Mouse (Mus musculus): ENCODE data around the gene Zfp697.
"Not testable (repeated sequence)": the region's sequence is repeated elsewhere in the genome, so short reads cannot be mapped to it uniquely, and the experiment has no call there.

The Zfp697 gene

GRCm38 (mm10) chr3:98374062-98374719 is 8.1 kb upstream of the Zfp697 start:
- no peak for DNase-seq

GRCm38 (mm10) chr3:98374980-98375379 is 7.3 kb upstream of the Zfp697 start:
- no peak for DNase-seq

- no peak for DNase-seq
Measured at GRCm38 (mm10) chr3:98378267-98378666, 4.0 kb upstream of the Zfp697 start.

- DNase-seq = no peak
Measured at GRCm38 (mm10) chr3:98379236-98379635, 3.0 kb upstream of the Zfp697 start.

GRCm38 (mm10) chr3:98381677-98382245 is 500 bp upstream of the Zfp697 start:
- no peak for DNase-seq

GRCm38 (mm10) chr3:98383024-98383790 is 946 bp downstream of the Zfp697 start:
- peak; percentile 32 for DNase-seq

GRCm38 (mm10) chr3:98387086-98387485 is 4.8 kb downstream of the Zfp697 start:
- no peak for DNase-seq

GRCm38 (mm10) chr3:98387756-98388155 is 5.5 kb downstream of the Zfp697 start:
- DNase-seq = no peak

GRCm38 (mm10) chr3:98389305-98389704 is 7.0 kb downstream of the Zfp697 start:
- DNase-seq = no peak

- not testable (repeated sequence) for DNase-seq
Measured at GRCm38 (mm10) chr3:98404268-98404895, 22.1 kb downstream of the Zfp697 start.

GRCm38 (mm10) chr3:98405877-98406276 is 23.6 kb downstream of the Zfp697 start:
- DNase-seq = not testable (repeated sequence)

GRCm38 (mm10) chr3:98406569-98407144 is 24.4 kb downstream of the Zfp697 start:
- DNase-seq = not testable (repeated sequence)

GRCm38 (mm10) chr3:98407261-98407780 is 25.1 kb downstream of the Zfp697 start:
- not testable (repeated sequence) for DNase-seq

GRCm38 (mm10) chr3:98410619-98411580 is 28.6 kb downstream of the Zfp697 start:
- DNase-seq = not testable (repeated sequence)

- DNase-seq = no peak
Measured at GRCm38 (mm10) chr3:98413733-98414132, 31.5 kb downstream of the Zfp697 start.

- no peak for DNase-seq
Measured at GRCm38 (mm10) chr3:98414296-98414695, 32.0 kb downstream of the Zfp697 start.

GRCm38 (mm10) chr3:98416426-98417250 is 34.4 kb downstream of the Zfp697 start:
- DNase-seq = no peak

GRCm38 (mm10) chr3:98417328-98417727 is 35.1 kb downstream of the Zfp697 start:
- peak; percentile 85 for DNase-seq

GRCm38 (mm10) chr3:98418991-98419785 is 36.9 kb downstream of the Zfp697 start:
- no peak for DNase-seq

- DNase-seq = no peak
Measured at GRCm38 (mm10) chr3:98419786-98420070, 37.5 kb downstream of the Zfp697 start.
